Mouse (Mus musculus) G1E-ER4 (cell line): ENCODE data around the gene Gm43064. TPM values are rescaled to one million over a fixed set of nuclear protein-coding genes. Genes with fewer than 3 reads are reported as not detected.

Experiments used
- GATA1 ChIP-seq: IDR thresholded peaks from one replicate; pipeline ENCODE4 v1.8.0; 2012; ENCODE audit warnings: low read length, inconsistent platforms
- polyA plus RNA-seq: library from polyadenylated mRNA; stranded (reverse); fragments of >175 nt; gene quantifications from 2 replicates; pipeline ENCODE4 v1.2.3, GENCODE M21; 2012

Gm43064 gene
- 0.12 TPM in 2 replicates for polyA plus RNA-seq

DNA sequence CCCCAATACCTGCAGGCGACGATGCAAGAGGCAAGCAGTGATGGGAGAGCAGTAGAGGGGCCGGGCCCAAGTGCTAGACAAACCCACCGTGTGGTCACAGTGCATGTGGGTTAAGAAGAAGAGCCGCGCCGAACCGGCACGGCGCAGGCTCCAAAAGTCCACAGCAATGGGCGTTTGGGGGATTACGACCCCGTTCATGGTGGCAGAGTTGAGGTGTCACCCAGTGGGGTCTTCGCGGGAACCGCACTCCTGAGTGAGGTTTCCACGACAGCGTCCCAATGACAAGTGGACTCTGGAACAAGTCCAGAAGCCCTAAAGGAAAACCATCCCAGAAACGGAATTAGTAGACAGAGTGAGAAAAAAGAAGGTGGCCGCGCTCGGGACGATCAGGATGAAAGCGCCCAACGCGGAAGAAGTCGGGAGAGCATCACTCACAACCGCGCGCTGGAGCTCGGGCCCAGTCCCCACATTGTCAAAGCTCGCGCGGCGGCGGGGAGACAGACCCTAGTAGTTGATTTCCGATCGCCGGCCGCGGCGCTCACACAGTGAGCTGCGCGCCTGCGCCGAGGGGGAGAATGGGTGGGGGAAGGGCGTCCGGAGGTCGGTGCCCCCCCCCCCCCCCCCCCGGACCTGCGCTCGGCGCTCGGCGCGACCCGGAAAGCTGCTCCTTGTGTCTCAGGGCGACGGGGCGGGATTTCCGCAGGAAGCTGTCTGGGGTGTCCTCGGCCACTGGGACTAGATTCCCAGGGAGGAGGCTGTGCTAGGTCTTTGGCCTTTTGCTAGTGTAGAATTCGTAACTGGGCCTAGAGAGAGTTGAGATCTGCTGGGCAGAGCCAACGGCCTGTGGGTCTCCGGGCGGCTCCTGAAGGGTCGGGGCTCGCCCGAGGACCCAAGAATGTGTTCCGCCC is at the start of gene Gm43064, which contains the start of the genes Dclre1b and Ap4b1:
Gene Gm43064 (plus strand): TSS at position 683 of the 908 bp plus-strand sequence.
Gene Dclre1b (minus strand): TSS at position 554 of the 908 bp plus-strand sequence.
Gene Ap4b1 (plus strand): TSS at position 630 of the 908 bp plus-strand sequence.
- TF ChIP-seq GATA1, result no peak

- TF ChIP-seq GATA1, result no peak
These were observed 42.6 kb upstream of the Gm43064 start for GRCm38 (mm10) chr3:103766789-103767188.

- TF ChIP-seq GATA1, result no peak
These were observed 37.7 kb upstream of the Gm43064 start for GRCm38 (mm10) chr3:103771531-103772130.

- TF ChIP-seq GATA1, result no peak
These were observed 36.5 kb upstream of the Gm43064 start for GRCm38 (mm10) chr3:103772846-103773245.

DNA sequence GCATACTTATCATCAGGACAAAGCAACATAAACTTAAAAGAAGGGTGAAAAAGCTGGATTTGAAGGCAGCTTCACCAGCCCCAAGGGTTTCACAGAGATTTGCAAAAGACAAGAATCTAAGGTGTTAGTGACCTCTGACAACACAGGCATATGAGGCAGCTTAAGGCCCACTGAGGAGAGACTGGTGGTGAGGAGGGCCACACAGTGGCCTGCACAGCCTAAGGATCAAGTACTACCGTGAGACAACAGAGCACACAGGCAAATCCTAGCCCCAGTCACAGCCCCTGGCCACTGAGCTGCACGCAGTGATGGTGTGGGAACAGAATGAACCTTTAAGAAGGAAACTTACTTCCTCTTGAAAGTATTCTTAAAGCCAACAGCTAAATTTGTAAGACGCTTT is 35.9 kb upstream of the Gm43064 start:
- TF ChIP-seq GATA1, result no peak

DNA sequence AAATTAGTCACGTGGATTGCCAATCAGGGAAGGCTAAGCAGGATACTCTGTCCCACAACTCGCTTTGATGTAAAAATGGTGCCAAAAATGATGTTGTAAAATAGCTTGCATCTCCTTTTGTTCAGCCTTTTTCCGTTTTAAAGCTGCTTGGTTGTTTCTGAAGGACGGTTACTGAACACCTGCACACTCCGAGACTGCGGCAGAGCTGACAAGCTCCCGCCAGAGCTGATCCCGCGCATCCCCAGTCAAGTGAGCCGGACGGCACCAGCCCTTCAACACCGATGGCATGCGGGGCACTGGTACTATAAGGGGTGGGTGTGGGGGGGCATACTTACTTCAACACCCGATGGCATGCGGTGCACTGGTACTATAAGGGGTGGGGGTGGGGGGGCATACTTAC is 35.4 kb upstream of the Gm43064 start:
- no peak for TF ChIP-seq GATA1

GRCm38 (mm10) chr3:103777940-103778339 is 31.4 kb upstream of the Gm43064 start:
- no peak for TF ChIP-seq GATA1

DNA sequence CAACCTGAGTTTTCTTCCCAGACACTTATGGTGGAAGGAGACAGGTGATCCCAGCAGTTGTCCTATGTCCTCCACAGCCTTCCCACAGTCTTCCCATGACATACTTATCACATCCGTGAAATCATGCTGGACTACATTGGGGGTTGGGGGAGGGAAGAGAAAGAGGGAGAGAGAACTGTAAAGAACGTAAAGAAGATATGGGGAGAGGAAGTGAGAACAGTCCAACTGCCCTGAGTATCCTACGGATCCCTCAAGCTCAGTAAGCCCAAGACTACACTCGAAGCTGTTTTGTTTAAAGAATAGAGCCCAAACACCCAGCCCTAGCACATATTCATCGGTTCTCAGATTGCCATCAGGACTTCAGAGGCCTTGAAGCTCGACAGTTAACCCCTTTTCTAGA is 30.7 kb upstream of the Gm43064 start:
- no peak for TF ChIP-seq GATA1

GRCm38 (mm10) chr3:103779183-103779582 is 30.2 kb upstream of the Gm43064 start:
- TF ChIP-seq GATA1, result no peak

GRCm38 (mm10) chr3:103780271-103780670 is 29.1 kb upstream of the Gm43064 start:
- no peak for TF ChIP-seq GATA1

DNA sequence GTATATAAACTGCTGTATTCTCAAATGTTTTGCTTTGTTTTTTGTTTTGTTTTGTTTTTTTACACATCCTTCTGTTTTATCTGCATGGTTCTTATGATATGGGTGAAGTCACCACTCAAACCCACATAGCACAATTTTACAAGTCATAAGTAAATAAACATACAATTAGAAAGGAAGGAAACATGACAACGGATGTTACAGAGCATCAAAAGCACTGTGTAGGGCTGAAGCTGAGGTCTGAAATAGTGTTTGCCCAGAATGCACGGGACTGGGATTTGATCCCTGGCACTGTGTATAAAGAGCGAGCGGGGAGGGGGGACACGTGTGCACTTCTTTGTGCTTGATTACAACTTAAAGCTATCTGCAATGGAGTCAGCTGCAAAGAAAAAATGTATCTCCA is 28.6 kb upstream of the Gm43064 start:
- TF ChIP-seq GATA1, result no peak

DNA sequence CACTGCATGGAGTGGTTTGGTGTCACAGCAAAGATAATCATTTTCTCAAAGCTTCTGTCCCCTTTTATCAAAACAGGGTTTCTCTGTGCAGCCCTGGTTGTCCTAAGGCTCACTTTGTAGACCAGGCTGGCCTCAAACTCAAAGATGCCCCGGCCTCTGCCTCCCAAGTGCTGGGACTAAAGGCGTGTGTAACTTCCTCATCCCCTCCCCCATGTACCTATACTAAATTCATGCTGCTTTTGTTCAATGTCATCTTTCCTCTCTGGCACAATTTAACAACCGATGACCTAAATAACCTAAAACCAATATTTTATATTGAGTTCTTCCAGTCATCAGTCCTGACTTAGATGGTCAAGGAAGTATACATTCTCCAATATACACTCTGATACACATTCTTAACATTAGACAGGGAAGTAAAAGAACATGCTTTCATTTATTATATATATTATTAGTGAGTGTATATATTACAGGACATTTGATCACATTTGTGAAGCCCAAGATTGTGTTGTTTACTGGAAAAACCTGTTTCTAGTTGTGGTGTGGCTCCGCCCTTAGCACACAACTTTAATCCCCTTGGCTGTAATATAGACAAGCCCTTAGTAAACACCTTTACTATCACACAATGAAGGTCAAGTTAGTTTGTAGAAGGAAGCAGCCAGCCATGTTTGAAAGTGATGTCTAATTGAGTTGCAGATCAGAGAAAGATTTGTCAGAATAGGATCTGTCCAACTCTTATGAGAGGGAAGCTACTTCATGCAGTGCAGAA is 26.3 kb upstream of the Gm43064 start:
- no peak for TF ChIP-seq GATA1

DNA sequence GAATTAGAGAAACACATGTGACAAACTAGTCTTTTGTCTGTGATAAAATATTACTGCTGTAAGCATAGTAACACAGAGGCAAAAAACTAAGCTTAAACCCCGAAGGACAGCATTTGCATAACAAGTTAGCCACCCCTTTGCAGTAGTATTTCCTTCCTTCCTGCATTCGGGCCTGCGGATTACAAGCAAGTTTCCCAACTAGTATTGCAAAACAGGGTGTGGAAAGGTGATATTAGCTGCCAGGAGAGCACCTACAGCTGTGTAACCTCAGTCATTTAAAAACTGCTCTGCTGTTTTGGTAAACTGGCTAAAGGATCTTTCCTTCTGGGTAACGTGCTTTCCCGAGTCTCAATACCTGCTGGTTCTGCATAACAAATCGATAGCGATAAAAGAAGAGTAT is 22.1 kb upstream of the Gm43064 start:
- no peak for TF ChIP-seq GATA1

- TF ChIP-seq GATA1, result no peak
These were observed 20.3 kb upstream of the Gm43064 start for GRCm38 (mm10) chr3:103789096-103789495.

- TF ChIP-seq GATA1, result no peak
These were observed 19.5 kb upstream of the Gm43064 start for GRCm38 (mm10) chr3:103789891-103790345.
